Mouse (Mus musculus): ENCODE measurements around the gene Cdk14. TPM values are rescaled to one million over a fixed set of nuclear protein-coding genes. Genes with fewer than 3 reads are reported as not detected.
A peak's percentile ranks its signal among the peaks of the same experiment; 100 is the strongest.

Gene Cdk14
- polyA plus RNA-seq, 1 experiment from 2014 or later = 6.9 TPM

- peaks cover 14% of the 10 kb centered on the region for H3K4me1 ChIP-seq (replicated peaks; ENCODE audit: control insufficient read depth, insufficient read depth, low read length)
- no peak for DNase-seq (ENCODE audit: low spot score)
- H3K27ac ChIP-seq (ENCODE audit: low read depth, low read length) = peak overlapping the region; percentile 87
- no peaks in the 10 kb centered on the region for H3K36me3 ChIP-seq (ENCODE audit: control insufficient read depth, insufficient read depth, low read length)
- peak overlapping the region; percentile 27 for H3K4me2 ChIP-seq
- no peak overlapping the region for H3K9ac ChIP-seq (ENCODE audit: low read depth, low read length)
- no peaks in the 10 kb centered on the region for H3K9me3 ChIP-seq (ENCODE audit: control insufficient read depth, low read length)
- WGBS = 35% methylated on average over 3 of the region's 3 CpGs
- H3K27me3 ChIP-seq (replicated peaks; ENCODE audit: control insufficient read depth, insufficient read depth, low read length) = no peaks in the 10 kb centered on the region
- no peak overlapping the region for H3K4me3 ChIP-seq (ENCODE audit: low read depth, low read length)
- peak; percentile 92 for ATAC-seq (replicated peaks; ENCODE audit: low FRiP score)
Observed at GRCm38 (mm10) chr5:5185987-5186742, 233.9 kb downstream of the Cdk14 start.

- no peak for DNase-seq (ENCODE audit: low spot score)
- Histone ChIP-seq H3K36me3 (ENCODE audit: control insufficient read depth, insufficient read depth, low read length) (no peaks in the 10 kb centered on the region), H3K27me3 (replicated peaks; ENCODE audit: control insufficient read depth, insufficient read depth, low read length) (no peaks in the 10 kb centered on the region), H3K27ac (ENCODE audit: low read depth, low read length) (no peak overlapping the region; the same call in 1 of the 2 replicates), H3K4me2 (no peak overlapping the region), H3K4me1 (replicated peaks; ENCODE audit: control insufficient read depth, insufficient read depth, low read length) (peaks cover 12% of the 10 kb centered on the region), H3K4me3 (ENCODE audit: low read depth, low read length) (no peak overlapping the region), H3K9me3 (ENCODE audit: control insufficient read depth, low read length) (no peaks in the 10 kb centered on the region), H3K9ac (ENCODE audit: low read depth, low read length) (no peak overlapping the region)
- no peak for ATAC-seq (replicated peaks; ENCODE audit: low FRiP score)
Observed at GRCm38 (mm10) chr5:5185521-5185920, 234.6 kb downstream of the Cdk14 start.

GRCm38 (mm10) chr5:5180711-5181110 is 239.4 kb downstream of the Cdk14 start:
- Histone ChIP-seq H3K9ac (ENCODE audit: low read depth, low read length) (no peak overlapping the region), H3K4me2 (no peak overlapping the region), H3K36me3 (ENCODE audit: control insufficient read depth, insufficient read depth, low read length) (no peaks in the 10 kb centered on the region), H3K9me3 (ENCODE audit: control insufficient read depth, low read length) (no peaks in the 10 kb centered on the region), H3K27ac (ENCODE audit: low read depth, low read length) (no peak overlapping the region), H3K4me3 (ENCODE audit: low read depth, low read length) (no peak overlapping the region), H3K4me1 (replicated peaks; ENCODE audit: control insufficient read depth, insufficient read depth, low read length) (no peaks in the 10 kb centered on the region), H3K27me3 (replicated peaks; ENCODE audit: control insufficient read depth, insufficient read depth, low read length) (no peaks in the 10 kb centered on the region)
- ATAC-seq (replicated peaks; ENCODE audit: low FRiP score) (0 out of 2 replicates have a peak, but pooled peaks have one; percentile 39), DNase-seq (ENCODE audit: low spot score) (no peak)
- 67% methylated on average over 2 of the region's 2 CpGs for WGBS

DNA sequence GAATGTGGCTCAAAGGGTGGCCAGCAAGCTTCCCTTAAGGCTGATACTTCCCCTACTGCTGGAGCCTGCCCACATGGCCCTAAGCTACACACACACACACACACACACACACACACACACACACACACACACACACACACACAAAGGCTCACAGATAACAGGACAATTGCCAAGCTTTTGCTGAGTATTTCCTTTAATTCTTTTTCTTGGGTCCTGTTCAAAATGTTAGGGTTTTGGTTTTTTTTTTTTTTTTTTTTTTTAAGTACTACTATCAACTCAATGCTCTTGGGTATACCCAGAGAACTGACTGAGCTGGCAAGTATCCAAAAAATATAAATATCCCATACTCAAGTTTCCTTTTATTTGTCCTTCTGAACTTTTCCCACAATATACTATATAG is 239.8 kb downstream of the Cdk14 start:
- Histone ChIP-seq H3K27ac (ENCODE audit: low read depth, low read length) (no peak overlapping the region), H3K9ac (ENCODE audit: low read depth, low read length) (no peak overlapping the region), H3K4me3 (ENCODE audit: low read depth, low read length) (no peak overlapping the region), H3K4me1 (replicated peaks; ENCODE audit: control insufficient read depth, insufficient read depth, low read length) (no peaks in the 10 kb centered on the region), H3K4me2 (no peak overlapping the region), H3K9me3 (ENCODE audit: control insufficient read depth, low read length) (no peaks in the 10 kb centered on the region), H3K36me3 (ENCODE audit: control insufficient read depth, insufficient read depth, low read length) (no peaks in the 10 kb centered on the region), H3K27me3 (replicated peaks; ENCODE audit: control insufficient read depth, insufficient read depth, low read length) (no peaks in the 10 kb centered on the region)
- ATAC-seq (replicated peaks; ENCODE audit: low FRiP score) (no peak), DNase-seq (ENCODE audit: low spot score) (no peak)

DNA sequence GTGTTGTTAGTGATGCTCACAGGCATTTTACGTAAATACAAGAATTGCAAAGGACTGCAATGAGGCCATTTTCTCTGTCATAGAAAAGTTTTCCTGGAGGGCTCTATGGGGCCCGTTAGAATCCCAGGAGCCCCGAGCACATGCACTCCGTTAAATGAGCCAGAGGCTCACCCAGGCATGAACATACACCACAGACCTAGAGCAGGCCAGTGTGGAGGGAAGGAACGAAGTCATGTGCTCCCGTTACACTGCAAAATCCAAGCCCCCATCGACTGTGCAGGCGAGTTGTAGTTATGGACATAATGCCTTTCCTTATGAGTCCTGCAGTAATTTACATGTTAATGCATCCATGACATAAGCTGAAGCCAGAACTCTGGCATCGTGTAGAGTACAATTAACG is 244.1 kb downstream of the Cdk14 start:
- Histone ChIP-seq H3K27me3 (replicated peaks; ENCODE audit: control insufficient read depth, insufficient read depth, low read length) (no peaks in the 10 kb centered on the region), H3K27ac (ENCODE audit: low read depth, low read length) (no peak overlapping the region), H3K4me3 (ENCODE audit: low read depth, low read length) (no peak overlapping the region), H3K9me3 (ENCODE audit: control insufficient read depth, low read length) (no peaks in the 10 kb centered on the region), H3K36me3 (ENCODE audit: control insufficient read depth, insufficient read depth, low read length) (no peaks in the 10 kb centered on the region), H3K4me1 (replicated peaks; ENCODE audit: control insufficient read depth, insufficient read depth, low read length) (no peaks in the 10 kb centered on the region), H3K4me2 (no peak overlapping the region), H3K9ac (ENCODE audit: low read depth, low read length) (no peak overlapping the region)
- ATAC-seq (replicated peaks; ENCODE audit: low FRiP score) (no peak), DNase-seq (ENCODE audit: low spot score) (no peak)
- WGBS = 87% methylated on average over 10 of the region's 10 CpGs

DNA sequence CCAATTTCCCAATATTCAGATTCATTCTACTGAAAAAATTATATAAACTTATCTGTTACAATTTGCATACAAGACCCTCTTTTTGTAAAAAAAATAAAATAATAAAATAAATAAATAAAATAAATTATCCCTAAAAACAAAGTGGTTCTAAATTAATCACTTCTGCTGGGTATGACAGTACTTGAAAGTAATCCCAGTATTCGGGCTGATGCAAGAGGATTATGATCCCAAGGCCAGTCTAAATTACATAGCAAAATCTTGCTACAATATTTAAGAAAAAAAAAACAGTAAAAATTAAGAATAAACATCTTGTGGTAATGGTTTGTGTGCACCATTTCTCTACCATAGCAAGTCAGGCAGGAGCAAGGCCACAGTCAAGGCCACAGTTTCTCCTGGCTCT is 244.5 kb downstream of the Cdk14 start:
- no peaks in the 10 kb centered on the region for H3K4me1 ChIP-seq (replicated peaks; ENCODE audit: control insufficient read depth, insufficient read depth, low read length)
- H3K9ac ChIP-seq (ENCODE audit: low read depth, low read length) = no peak overlapping the region
- DNase-seq (ENCODE audit: low spot score) = no peak
- no peak overlapping the region for H3K4me3 ChIP-seq (ENCODE audit: low read depth, low read length)
- H3K36me3 ChIP-seq (ENCODE audit: control insufficient read depth, insufficient read depth, low read length) = no peaks in the 10 kb centered on the region
- no peak for ATAC-seq (replicated peaks; ENCODE audit: low FRiP score)
- WGBS = 77% methylated on average over 1 of the region's 1 CpGs
- H3K9me3 ChIP-seq (ENCODE audit: control insufficient read depth, low read length) = no peaks in the 10 kb centered on the region
- no peak overlapping the region for H3K27ac ChIP-seq (ENCODE audit: low read depth, low read length)
- no peak overlapping the region for H3K4me2 ChIP-seq
- no peaks in the 10 kb centered on the region for H3K27me3 ChIP-seq (replicated peaks; ENCODE audit: control insufficient read depth, insufficient read depth, low read length)

DNA sequence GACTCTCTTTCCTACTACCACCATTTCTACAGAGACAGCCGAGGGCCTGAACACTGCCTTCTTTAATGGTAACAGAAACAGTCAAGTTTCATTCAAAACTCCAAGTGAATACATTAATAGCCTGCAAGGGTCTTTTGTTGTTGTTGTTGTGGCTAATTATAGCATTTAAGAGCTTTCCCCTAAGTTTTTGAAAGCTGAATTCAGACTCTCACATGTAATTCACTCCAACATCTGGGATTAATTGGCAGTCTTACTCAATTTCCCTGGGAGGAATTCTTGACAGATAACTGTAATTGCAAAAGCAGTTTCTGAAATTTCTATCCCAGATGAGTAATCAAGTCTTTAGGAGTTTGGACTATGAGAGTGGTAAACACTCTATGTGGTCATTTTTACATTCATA is 245.0 kb downstream of the Cdk14 start:
- ATAC-seq (replicated peaks; ENCODE audit: low FRiP score) (no peak), DNase-seq (ENCODE audit: low spot score) (no peak)
- no peaks in the 10 kb centered on the region for H3K36me3 ChIP-seq (ENCODE audit: control insufficient read depth, insufficient read depth, low read length)
- no peak overlapping the region for H3K4me2 ChIP-seq
- no peak overlapping the region for H3K9ac ChIP-seq (ENCODE audit: low read depth, low read length)
- H3K9me3 ChIP-seq (ENCODE audit: control insufficient read depth, low read length) = no peaks in the 10 kb centered on the region
- H3K27me3 ChIP-seq (replicated peaks; ENCODE audit: control insufficient read depth, insufficient read depth, low read length) = no peaks in the 10 kb centered on the region
- H3K27ac ChIP-seq (ENCODE audit: low read depth, low read length) = no peak overlapping the region
- no peaks in the 10 kb centered on the region for H3K4me1 ChIP-seq (replicated peaks; ENCODE audit: control insufficient read depth, insufficient read depth, low read length)
- WGBS = 87% methylated on average over 1 of the region's 1 CpGs
- no peak overlapping the region for H3K4me3 ChIP-seq (ENCODE audit: low read depth, low read length)

GRCm38 (mm10) chr5:5166086-5166485 is 254.0 kb downstream of the Cdk14 start:
- no peaks in the 10 kb centered on the region for H3K27me3 ChIP-seq (replicated peaks; ENCODE audit: control insufficient read depth, insufficient read depth, low read length)
- H3K27ac ChIP-seq (ENCODE audit: low read depth, low read length) = no peak overlapping the region
- ATAC-seq (replicated peaks; ENCODE audit: low FRiP score) (no peak), DNase-seq (ENCODE audit: low spot score) (no peak)
- no peak overlapping the region for H3K4me2 ChIP-seq
- no peak overlapping the region for H3K4me3 ChIP-seq (ENCODE audit: low read depth, low read length)
- no peaks in the 10 kb centered on the region for H3K36me3 ChIP-seq (ENCODE audit: control insufficient read depth, insufficient read depth, low read length)
- H3K9ac ChIP-seq (ENCODE audit: low read depth, low read length) = no peak overlapping the region
- H3K4me1 ChIP-seq (replicated peaks; ENCODE audit: control insufficient read depth, insufficient read depth, low read length) = no peaks in the 10 kb centered on the region
- H3K9me3 ChIP-seq (ENCODE audit: control insufficient read depth, low read length) = no peaks in the 10 kb centered on the region
- 45% methylated on average over 2 of the region's 2 CpGs for WGBS

GRCm38 (mm10) chr5:5164326-5164725 is 255.8 kb downstream of the Cdk14 start:
- DNase-seq (ENCODE audit: low spot score) = no peak
- no peak for ATAC-seq (replicated peaks; ENCODE audit: low FRiP score)
- WGBS = 90% methylated on average over 5 of the region's 5 CpGs
- Histone ChIP-seq H3K36me3 (ENCODE audit: control insufficient read depth, insufficient read depth, low read length) (no peaks in the 10 kb centered on the region), H3K4me2 (no peak overlapping the region), H3K9ac (ENCODE audit: low read depth, low read length) (no peak overlapping the region), H3K9me3 (ENCODE audit: control insufficient read depth, low read length) (no peaks in the 10 kb centered on the region), H3K27ac (ENCODE audit: low read depth, low read length) (no peak overlapping the region), H3K4me1 (replicated peaks; ENCODE audit: control insufficient read depth, insufficient read depth, low read length) (no peaks in the 10 kb centered on the region), H3K4me3 (ENCODE audit: low read depth, low read length) (no peak overlapping the region), H3K27me3 (replicated peaks; ENCODE audit: control insufficient read depth, insufficient read depth, low read length) (no peaks in the 10 kb centered on the region)
